Mouse (Mus musculus) CH12.LX (cell line): ENCODE measurements at regions not wholly inside any gene's neighbourhood (a gene's known extent, or its start where the extent isn't known, plus 50 kb on each side); places are given as distances from the start of the nearest gene placed in this dataset.

ENCODE experiments used
- DNase-seq: peaks from one replicate; pipeline ENCODE4 v3.0.0-alpha.2; 2013; ENCODE audit errors: extremely low read depth
- H3K27ac ChIP-seq: 2 replicates; pipeline ENCODE4 v1.5.1; 2012; ENCODE audit warnings: low read depth, mild to moderate bottlenecking, control low read depth, moderate library complexity; ENCODE audit not compliant: insufficient read depth
- H3K27me3 ChIP-seq: replicated peaks from 2 replicates; pipeline ENCODE3; 2012; ENCODE audit warnings: inconsistent platforms
- H3K36me3 ChIP-seq, 2 experiments: replicated peaks in 1 of 2; 2 replicates each; pipeline versions ENCODE3 to v1.6.1; 2012; ENCODE audit warnings: inconsistent platforms in 1 of 2, low read length in 1 of 2, mild to moderate bottlenecking in 1 of 2, mixed read lengths in 1 of 2, moderate library complexity in 1 of 2; ENCODE audit not compliant: control insufficient read depth in 1 of 2, insufficient read depth in 1 of 2
- H3K4me1 ChIP-seq, 2 experiments: 2 replicates each; pipeline ENCODE4 v1.6.1; 2012; ENCODE audit warnings: inconsistent platforms in 1 of 2, moderate library complexity in 1 of 2; ENCODE audit not compliant: insufficient read depth in 2 of 2, control insufficient read depth in 1 of 2
- H3K4me2 ChIP-seq: 2 replicates; pipeline ENCODE4 v1.6.1; 2012; ENCODE audit warnings: low read depth, mild to moderate bottlenecking, control low read depth; ENCODE audit not compliant: poor library complexity, insufficient read depth, severe bottlenecking
- H3K4me3 ChIP-seq, 3 experiments: fragments of 150-350 bp in 1 of 3; sonication (generic) in 1 of 3; replicated peaks in 1 of 3; 2 replicates each; pipeline versions ENCODE3 to v1.5.1; 2011 to 2012; ENCODE audit warnings: low read depth in 2 of 3, low read length in 2 of 3, mild to moderate bottlenecking in 2 of 3, moderate library complexity in 2 of 3, control low read depth in 1 of 3, improper control_type of control experiment in 1 of 3, inconsistent platforms in 1 of 3, mixed read lengths in 1 of 3; ENCODE audit not compliant: poor library complexity in 1 of 3
- H3K79me2 ChIP-seq: replicated peaks from 2 replicates; pipeline ENCODE4 v1.6.1; 2012; ENCODE audit warnings: mild to moderate bottlenecking, moderate library complexity; ENCODE audit not compliant: control insufficient read depth, poor library complexity, insufficient read depth, severe bottlenecking; ENCODE audit errors: extremely low read depth
- H3K9ac ChIP-seq: 2 replicates; pipeline ENCODE4 v1.6.1; 2012; ENCODE audit warnings: low read depth, mild to moderate bottlenecking, control low read depth, moderate library complexity; ENCODE audit not compliant: insufficient read depth
- H3K9me3 ChIP-seq: replicated peaks from 2 replicates; pipeline ENCODE3; 2012; ENCODE audit warnings: low read length, inconsistent platforms, mixed read lengths
- CHD1 ChIP-seq: IDR thresholded peaks from 2 replicates; pipeline ENCODE4 v1.6.1; 2012; ENCODE audit warnings: low read depth, low read length, improper control_type of control experiment, inconsistent platforms
- ELF1 ChIP-seq: IDR thresholded peaks from 2 replicates; pipeline ENCODE4 v1.6.1; 2014; ENCODE audit warnings: low read depth, mild to moderate bottlenecking, inconsistent platforms, low read length, improper control_type of control experiment
- EP300 ChIP-seq: IDR thresholded peaks from 2 replicates; pipeline ENCODE4 v1.6.1; 2011; ENCODE audit warnings: low read length, improper control_type of control experiment
- GABPA ChIP-seq: IDR thresholded peaks from 2 replicates; pipeline ENCODE4 v1.6.1; 2012; ENCODE audit warnings: low read depth, low read length, improper control_type of control experiment, inconsistent platforms; ENCODE audit not compliant: insufficient replicate concordance
- JUN ChIP-seq: IDR thresholded peaks from 2 replicates; pipeline ENCODE4 v1.6.1; 2011; ENCODE audit warnings: low read depth, mild to moderate bottlenecking, low read length, improper control_type of control experiment, moderate library complexity; ENCODE audit not compliant: insufficient read depth
- JUND ChIP-seq: conservative IDR thresholded peaks from 2 replicates; pipeline ENCODE4 v1.6.1; 2011; ENCODE audit warnings: low read depth, low read length, improper control_type of control experiment
- MAX ChIP-seq: IDR thresholded peaks from 2 replicates; pipeline ENCODE4 v1.6.1; 2011; ENCODE audit warnings: low read length, improper control_type of control experiment
- MYC ChIP-seq: IDR thresholded peaks from 2 replicates; pipeline ENCODE4 v1.6.1; 2011; ENCODE audit warnings: low read depth, mild to moderate bottlenecking, improper control_type of control experiment, low read length
- NELFE ChIP-seq: IDR thresholded peaks from 2 replicates; pipeline ENCODE4 v1.6.1; 2011; ENCODE audit warnings: low read depth, low read length, improper control_type of control experiment
- NRF1 ChIP-seq: IDR thresholded peaks from 2 replicates; pipeline ENCODE4 v1.6.1; 2014; ENCODE audit warnings: low read depth, mild to moderate bottlenecking, inconsistent platforms, low read length, improper control_type of control experiment, moderate library complexity
- POLR2A ChIP-seq: IDR thresholded peaks from 2 replicates; pipeline ENCODE4 v1.6.1; 2011; ENCODE audit warnings: low read depth, mild to moderate bottlenecking, improper control_type of control experiment, low read length
- SIN3A ChIP-seq: IDR thresholded peaks from 2 replicates; pipeline ENCODE4 v1.6.1; 2012; ENCODE audit warnings: low read length, improper control_type of control experiment, inconsistent platforms
- ZMIZ1 ChIP-seq: IDR thresholded peaks from 2 replicates; pipeline ENCODE4 v1.6.1; 2012; ENCODE audit warnings: low read depth, mild to moderate bottlenecking, inconsistent platforms, low read length, improper control_type of control experiment
- ZNF384 ChIP-seq: IDR thresholded peaks from 2 replicates; pipeline ENCODE4 v1.6.1; 2012; ENCODE audit warnings: low read depth, low read length, improper control_type of control experiment, inconsistent platforms
- dilution Hi-C: fragments of 300-500 bp; cut with MboI; formaldehyde crosslinking; loops from 2 replicates; pipeline ENCODE4 v1.14.3; 2020; ENCODE audit warnings: low sequenced_read_pairs; ENCODE audit not compliant: extremely low pct_unique_long_range_greater_than_20kb, extremely low pct_ligation_motif_present
- in situ Hi-C: fragments of 300-500 bp; cut with MboI; formaldehyde crosslinking; loops from 3 replicates; pipeline ENCODE4 v1.14.3; 2019; ENCODE audit warnings: low sequenced_read_pairs, low pct_ligation_motif_present, low pct_unique_long_range_greater_than_20kb, mixed read lengths

- dilution Hi-C loops = no loop called here
- H3K27me3 ChIP-seq = no peaks in the 10 kb centered on the region
- peaks cover 22 to 49% of the 10 kb centered on the region in 2 experiments for H3K4me1 ChIP-seq
- H3K4me3 ChIP-seq = no peak overlapping the region
- H3K27ac ChIP-seq = no peak overlapping the region
- no peak for DNase-seq
- no peaks in the 10 kb centered on the region for H3K79me2 ChIP-seq
- TF ChIP-seq MYC = no peak
- no peak for TF ChIP-seq GABPA
- TF ChIP-seq POLR2A = no peak
- no peak for TF ChIP-seq ELF1
- TF ChIP-seq JUND = no peak
- TF ChIP-seq ZMIZ1 = no peak
- no peak for TF ChIP-seq NELFE
- TF ChIP-seq EP300 = no peak
- TF ChIP-seq, all 38 proteins: peak for 0
- Histone ChIP-seq H3K9ac (no peak overlapping the region), H3K9me3 (no peaks in the 10 kb centered on the region), H3K36me3 (no peaks in the 10 kb centered on the region), H3K4me2 (no peak overlapping the region)
- in situ Hi-C loops = no loop called here
Measured at GRCm38 (mm10) chr12:8443253-8443661, 56.6 kb downstream of the Rhob start.

GRCm38 (mm10) chr12:8441275-8441674 lies 58.5 kb downstream of the Rhob start:
- Histone ChIP-seq H3K27ac (no peak overlapping the region), H3K79me2 (no peaks in the 10 kb centered on the region), H3K27me3 (no peaks in the 10 kb centered on the region), H3K36me3 (no peaks in the 10 kb centered on the region), H3K4me1 (peaks cover 16 to 43% of the 10 kb centered on the region in 2 experiments), H3K4me3 (no peak overlapping the region), H3K4me2 (no peak overlapping the region), H3K9me3 (no peaks in the 10 kb centered on the region), H3K9ac (no peak overlapping the region)
- no peak for DNase-seq
- in situ Hi-C loops (no loop called here), dilution Hi-C loops (no loop called here)
- no peak for TF ChIP-seq NRF1

GRCm38 (mm10) chr12:8440373-8440772 lies 59.4 kb downstream of the Rhob start:
- H3K4me1 ChIP-seq = peaks cover 14 to 43% of the 10 kb centered on the region in 2 experiments
- TF ChIP-seq GABPA (no peak), ELF1 (no peak), NRF1 (no peak), MAX (no peak), ZNF384 (no peak), SIN3A (no peak), JUN (no peak), CHD1 (no peak)
- dilution Hi-C loops (no loop called here), in situ Hi-C loops (no loop called here)
- H3K27ac ChIP-seq = no peak overlapping the region
- no peaks in the 10 kb centered on the region for H3K27me3 ChIP-seq
- no peak overlapping the region for H3K9ac ChIP-seq
- no peaks in the 10 kb centered on the region for H3K36me3 ChIP-seq
- H3K4me2 ChIP-seq = 0 out of 2 replicates have a peak overlapping the region, but pooled peaks have one; percentile 1
- no peaks in the 10 kb centered on the region for H3K9me3 ChIP-seq
- H3K79me2 ChIP-seq = no peaks in the 10 kb centered on the region
- peak; percentile 16 for DNase-seq
- H3K4me3 ChIP-seq = no peak overlapping the region
